Comparison of ENCODE assay signal across 1 mouse cellular context in the genomic region with DNA sequence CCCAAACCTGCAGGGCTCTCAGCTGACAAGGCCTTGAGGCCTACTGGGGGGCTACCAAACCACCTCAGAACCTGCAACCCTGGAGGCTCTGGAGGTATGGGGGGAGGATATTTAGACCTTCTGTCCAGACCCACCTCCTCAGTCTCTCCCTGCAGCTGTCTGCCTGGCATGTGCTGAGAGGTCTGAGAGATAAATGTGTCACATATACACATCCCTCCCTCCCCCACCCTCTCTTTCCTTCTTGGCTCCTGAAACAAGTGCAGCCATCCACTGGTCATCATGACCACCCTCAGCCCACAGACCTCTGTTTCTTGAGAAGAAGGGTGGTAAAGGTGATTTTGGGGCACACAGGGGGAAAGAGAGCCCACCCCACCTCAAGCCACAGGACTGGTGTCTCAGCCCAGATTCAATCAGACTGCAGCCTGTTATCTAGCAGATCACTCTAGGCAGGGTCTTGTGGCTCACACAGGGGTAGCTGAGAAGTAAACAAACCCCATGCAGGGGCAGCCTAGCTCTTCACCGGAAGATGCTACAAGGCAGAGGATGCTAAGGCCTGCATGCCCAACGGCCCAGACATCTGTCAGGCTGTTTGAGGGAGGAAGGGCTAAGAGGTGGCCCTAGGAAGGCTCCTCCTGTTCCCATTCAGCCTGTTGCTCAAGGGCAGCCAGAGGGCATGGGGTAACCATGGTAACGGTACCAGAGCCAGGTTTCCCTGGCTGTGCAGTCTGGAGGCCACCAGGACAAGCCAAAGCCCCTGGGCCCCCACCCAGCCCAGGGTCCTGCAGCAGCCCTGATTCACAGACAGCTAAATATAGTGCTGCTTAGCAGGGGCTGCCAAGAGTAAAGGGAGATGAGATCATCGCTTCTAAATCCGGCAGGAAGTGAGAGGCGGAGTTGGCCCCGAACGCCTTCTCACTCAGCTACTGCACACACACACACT.
TF ChIP-seq lines count a peak whose summit lies in the region.

No protein-coding gene starts in this region.

TF ChIP-seq in CH12.LX, 34 proteins besides CTCF, POLR2A, EP300 and RAD21 (continued from another document):
- TF ChIP-seq USF1 (IDR thresholded peaks at IDR 0.05; ENCODE audit: low read depth, low read length) (no peak), ELF1 (IDR thresholded peaks at IDR 0.05; ENCODE audit: low read depth, low read length) (no peak), NELFE (IDR thresholded peaks at IDR 0.05; ENCODE audit: low read depth, low read length) (peak; percentile 37; the same call in 1 of the 2 replicates), KAT2A (IDR thresholded peaks at IDR 0.05; ENCODE audit: insufficient replicate concordance, low read length) (no peak), MYC (IDR thresholded peaks at IDR 0.05; ENCODE audit: low read depth, low read length) (no peak), JUN (IDR thresholded peaks at IDR 0.05; ENCODE audit: insufficient read depth, low read depth, low read length) (peak; percentile 95), POLR2AphosphoS2 (IDR thresholded peaks at IDR 0.05; ENCODE audit: low read depth, low read length) (no peak), RCOR1 (conservative IDR thresholded peaks at IDR 0.05; ENCODE audit: low read depth, low read length) (no peak), MAZ (IDR thresholded peaks at IDR 0.05; ENCODE audit: low read depth, low read length) (no peak), ZKSCAN1 (IDR thresholded peaks at IDR 0.05; ENCODE audit: borderline replicate concordance, low read depth, low read length) (no peak)
TF ChIP-seq in CH12.LX: peak in this region for 8.
